ENCODE assay signal across 28 mouse cellular contexts in genomic region chr13:112223616-112224015, GRCm38 (mm10).
DNase-seq lines count a peak whose midpoint lies in the region; ATAC-seq and TF ChIP-seq lines count a peak whose summit lies in the region.
"Had no signal": no experiment of that assay in that cellular context is flagged by ENCODE, and none has a peak within 500 bp of the region (broad histone marks: within the 10 kb centered on the region; RNA-seq: fewer than 3 reads in every experiment).

No protein-coding gene starts in this region.

- DNase-seq in adrenal gland, postnatal 10 days: peak; percentile 46
- no peak for DNase-seq in adrenal gland, postnatal 4 days (ENCODE audit: low spot score in 2 of 2)
- peak; percentile 34 to 61 for DNase-seq in heart, postnatal 14 days
- no peak for DNase-seq in heart, adult 9 months (ENCODE audit: low spot score in 2 of 2)
- DNase-seq in lung, embryonic 14.5 days: peak; percentile 71
- DNase-seq in lung, postnatal 25 days (ENCODE audit: low spot score): no peak
- peak; percentile 19 for DNase-seq in lung, postnatal 36 days
- no peak for DNase-seq in embryo, embryonic 9.5 days (ENCODE audit: extremely low spot score)
- DNase-seq: cerebellum, adult 2 months; cerebellum, postnatal 36 days; embryo, embryonic 11 days; gastrocnemius, postnatal 14 days; kidney, adult 8-10 months; liver; thymus, postnatal 36 days had no signal

- TF ChIP-seq CTCF in lung, embryonic 14.5 days (IDR thresholded peaks at IDR 0.05; ENCODE audit: low read depth): no peak

- peaks cover 3% of the 10 kb centered on the region; the same call in 1 of the 2 replicates for H3K4me1 ChIP-seq in lung, embryonic 14.5 days (ENCODE audit: insufficient read depth)
- H3K4me1 ChIP-seq: forebrain, embryonic 13.5 days; hindbrain, embryonic 10.5 days; intestine, embryonic 15.5 days; limb, embryonic 10.5 days; liver, embryonic 15.5 days; midbrain, embryonic 10.5 days; neural tube, embryonic 13.5 days; stomach, embryonic 15.5 days had no signal

- no peak overlapping the region for H3K4me3 ChIP-seq in lung, embryonic 14.5 days (ENCODE audit: low read depth, low read length)
- H3K4me3 ChIP-seq: forebrain, embryonic 13.5 days; heart, embryonic 15.5 days; hindbrain, embryonic 10.5 days; intestine, embryonic 15.5 days; left cerebral cortex, adult 2 months; limb, embryonic 10.5 days; liver, embryonic 15.5 days; midbrain, embryonic 10.5 days; myocyte; neural tube, embryonic 13.5 days; stomach, embryonic 15.5 days had no signal

- intact Hi-C loops in heart, postnatal 14 days (cut with DNase I): no loop called here

- no peaks in the 10 kb centered on the region for H3K36me3 ChIP-seq in lung, embryonic 14.5 days (ENCODE audit: insufficient read depth)
- H3K36me3 ChIP-seq: heart, embryonic 15.5 days; hindbrain, embryonic 10.5 days; intestine, embryonic 15.5 days; limb, embryonic 10.5 days; liver, embryonic 15.5 days; midbrain, embryonic 10.5 days; neural tube, embryonic 13.5 days; stomach, embryonic 15.5 days had no signal

- H3K27me3 ChIP-seq in lung, embryonic 14.5 days (ENCODE audit: insufficient read depth, low read length): no peaks in the 10 kb centered on the region
- H3K27me3 ChIP-seq: forebrain, embryonic 13.5 days; heart, embryonic 15.5 days; intestine, embryonic 15.5 days; liver, embryonic 15.5 days; neural tube, embryonic 13.5 days; stomach, embryonic 15.5 days had no signal

- H3K9me3 ChIP-seq in lung, embryonic 14.5 days (ENCODE audit: low read depth, low read length): no peaks in the 10 kb centered on the region
- H3K9me3 ChIP-seq: forebrain, embryonic 13.5 days; heart, embryonic 15.5 days; hindbrain, embryonic 10.5 days; intestine, embryonic 15.5 days; limb, embryonic 10.5 days; liver, embryonic 15.5 days; midbrain, embryonic 10.5 days; neural tube, embryonic 13.5 days; stomach, embryonic 15.5 days had no signal

- WGBS in lung, embryonic 14.5 days: 61% methylated on average over 2 of the region's 2 CpGs

- H3K9ac ChIP-seq in lung, embryonic 14.5 days: no peak overlapping the region
- H3K9ac ChIP-seq: forebrain, embryonic 13.5 days; heart, embryonic 15.5 days; intestine, embryonic 15.5 days; liver, embryonic 15.5 days; neural tube, embryonic 13.5 days; stomach, embryonic 15.5 days had no signal

- H3K27ac ChIP-seq in lung, embryonic 14.5 days (ENCODE audit: low read depth): no peak overlapping the region
- H3K27ac ChIP-seq: forebrain, embryonic 13.5 days; heart, embryonic 15.5 days; hindbrain, embryonic 10.5 days; intestine, embryonic 15.5 days; left cerebral cortex, adult 2 months; limb, embryonic 10.5 days; liver, embryonic 15.5 days; midbrain, embryonic 10.5 days; neural tube, embryonic 13.5 days; stomach, embryonic 15.5 days had no signal

- no peak overlapping the region for H3K4me2 ChIP-seq in lung, embryonic 14.5 days
- H3K4me2 ChIP-seq: forebrain, embryonic 13.5 days; heart, embryonic 15.5 days; intestine, embryonic 15.5 days; liver, embryonic 15.5 days; neural tube, embryonic 13.5 days; stomach, embryonic 15.5 days had no signal

- no peak for ATAC-seq in lung, embryonic 14.5 days (ENCODE audit: insufficient read depth)
- ATAC-seq: forebrain, embryonic 13.5 days; hindbrain, embryonic 16.5 days; intestine, embryonic 15.5 days; midbrain, embryonic 16.5 days had no signal

Comparison
In these comparisons a context has a peak if more than half of its experiments do, and no peak if none do; other contexts are left out.
1. DNase-seq: peak in adrenal gland, postnatal 10 days (single experiment), heart, postnatal 14 days (2 of 2), lung, embryonic 14.5 days (single experiment) and lung, postnatal 36 days (single experiment); none in adrenal gland, postnatal 4 days (0 of 2), heart, adult 9 months (0 of 2), lung, postnatal 25 days (single experiment) and embryo, embryonic 9.5 days (single experiment).